Mouse (Mus musculus) neural tube, embryonic 15.5 days (tissue): ENCODE results near the gene Ddo. TPM values are rescaled to one million over a fixed set of nuclear protein-coding genes. Genes with fewer than 3 reads are reported as not detected.

Experiments
- ATAC-seq: fragments of 200-750 bp; cut with Nextera tagmentation; 2 replicates; pipeline ENCODE4 v1.8.0; 2017; ENCODE audit warnings: mild to moderate bottlenecking, moderate TSS enrichment, moderate library complexity; ENCODE audit not compliant: low FRiP score
- H3K27ac ChIP-seq: fragments of 300-500 bp; sonication (generic); replicated peaks from 2 replicates; pipeline ENCODE4 v1.5.1; 2015; ENCODE audit warnings: mild to moderate bottlenecking, inconsistent platforms
- H3K27me3 ChIP-seq: fragments of 300-500 bp; sonication (generic); replicated peaks from 2 replicates; pipeline ENCODE4 v1.6.1; 2015; ENCODE audit warnings: inconsistent platforms
- H3K36me3 ChIP-seq: fragments of 300-500 bp; sonication (generic); 2 replicates; pipeline ENCODE4 v1.6.1; 2015; ENCODE audit warnings: inconsistent platforms
- H3K4me1 ChIP-seq: fragments of 300-500 bp; sonication (generic); 2 replicates; pipeline ENCODE4 v1.6.1; 2015; ENCODE audit warnings: inconsistent platforms
- H3K4me2 ChIP-seq: fragments of 300-500 bp; sonication (generic); 2 replicates; pipeline ENCODE4 v1.6.1; 2015; ENCODE audit warnings: inconsistent platforms, mild to moderate bottlenecking, moderate library complexity
- H3K4me3 ChIP-seq: fragments of 300-500 bp; sonication (generic); replicated peaks from 2 replicates; pipeline ENCODE4 v1.5.1; 2015; ENCODE audit warnings: mild to moderate bottlenecking, inconsistent platforms
- H3K9ac ChIP-seq: fragments of 300-500 bp; sonication (generic); replicated peaks from 2 replicates; pipeline ENCODE4 v1.6.1; 2015; ENCODE audit warnings: mild to moderate bottlenecking, inconsistent platforms
- H3K9me3 ChIP-seq: fragments of 300-500 bp; sonication (generic); replicated peaks from 2 replicates; pipeline ENCODE4 v1.6.1; 2016; ENCODE audit warnings: inconsistent platforms
- WGBS: fragments of 180-500 bp; shearing (Covaris S2); methylation state at CpG from one replicate; pipeline ENCODE4 v1.1.7; 2015; ENCODE audit warnings: mixed read lengths; 5-methylcytosine and 5-hydroxymethylcytosine counted together
- polyA plus RNA-seq: library from polyadenylated mRNA; unstranded; fragments of >200 nt; fragmentation: Nextera tagmentation; extraction: Ambion mirVana; gene quantifications from 2 replicates; pipeline ENCODE4 v1.2.1, GENCODE M21; 2015

Gene Ddo
- polyA plus RNA-seq, 1 experiment from 2014 or later, result 0.70 TPM

DNA sequence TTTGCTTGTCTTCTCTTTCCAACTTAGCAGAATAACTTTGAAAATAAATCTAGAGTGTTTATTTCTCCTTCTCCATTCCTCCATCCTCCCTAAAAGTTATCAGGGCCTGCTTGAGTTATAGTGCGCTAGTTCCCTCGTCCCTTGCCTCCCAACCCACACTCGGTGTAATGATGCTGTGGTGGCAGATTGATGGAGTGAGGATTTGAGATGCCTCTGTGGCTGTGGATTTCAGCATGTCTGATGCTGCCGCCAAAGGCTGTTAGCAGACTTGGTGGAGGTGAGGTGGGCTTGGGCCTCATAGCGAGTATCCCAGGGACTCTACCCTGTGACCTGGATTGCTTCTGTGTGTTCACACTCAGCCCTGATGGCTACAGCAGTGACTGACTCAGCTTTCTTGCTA is 91.1 kb downstream of the Ddo start:
- Histone ChIP-seq H3K4me2 (no peak overlapping the region), H3K9ac (no peak overlapping the region), H3K27me3 (no peaks in the 10 kb centered on the region), H3K9me3 (no peaks in the 10 kb centered on the region), H3K4me3 (no peak overlapping the region), H3K27ac (0 out of 2 replicates have a peak overlapping the region, but pooled peaks have one; percentile 33), H3K4me1 (peaks cover 36% of the 10 kb centered on the region), H3K36me3 (no peaks in the 10 kb centered on the region)
- WGBS, result 56% methylated on average over 5 of the region's 5 CpGs
- ATAC-seq, result no peak

- H3K27ac ChIP-seq, result no peak overlapping the region
- H3K9ac ChIP-seq, result no peak overlapping the region
- H3K27me3 ChIP-seq, result no peaks in the 10 kb centered on the region
- no peak overlapping the region for H3K4me3 ChIP-seq
- no peaks in the 10 kb centered on the region for H3K9me3 ChIP-seq
- peaks cover 40% of the 10 kb centered on the region for H3K4me1 ChIP-seq
- H3K36me3 ChIP-seq, result no peaks in the 10 kb centered on the region
- ATAC-seq, result no peak
- no peak overlapping the region for H3K4me2 ChIP-seq
- WGBS, result 18% methylated on average over 6 of the region's 6 CpGs
These were observed 94.5 kb downstream of the Ddo start for GRCm38 (mm10) chr10:40724342-40724741.

DNA sequence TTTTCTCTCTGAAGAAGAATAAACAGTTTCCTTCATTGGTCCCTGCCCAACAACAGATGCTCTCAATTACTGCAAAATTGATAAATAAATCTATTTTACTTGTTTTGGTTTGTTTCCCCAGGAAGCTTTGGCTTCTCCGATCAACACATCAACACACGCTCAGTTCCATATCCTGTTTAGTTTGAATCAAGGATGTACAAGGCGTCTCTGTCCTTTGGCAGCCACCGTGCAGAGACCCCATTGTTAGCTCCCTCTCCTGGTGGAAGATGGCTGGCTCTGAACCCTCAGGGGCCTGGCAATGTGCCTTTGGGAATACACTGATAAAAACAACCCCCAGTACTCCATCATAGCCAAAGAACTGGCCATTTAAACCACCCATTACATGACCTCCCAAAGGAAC is 95.3 kb downstream of the Ddo start:
- 34% methylated on average over 4 of the region's 4 CpGs for WGBS
- ATAC-seq, result no peak

GRCm38 (mm10) chr10:40725471-40725870 is 95.7 kb downstream of the Ddo start:
- no peaks in the 10 kb centered on the region for H3K36me3 ChIP-seq
- H3K4me1 ChIP-seq, result peaks cover 33% of the 10 kb centered on the region
- H3K27me3 ChIP-seq, result no peaks in the 10 kb centered on the region
- H3K9ac ChIP-seq, result no peak overlapping the region
- H3K9me3 ChIP-seq, result no peaks in the 10 kb centered on the region
- ATAC-seq, result no peak
- WGBS, result 89% methylated on average over 4 of the region's 4 CpGs
- no peak overlapping the region for H3K4me2 ChIP-seq
- H3K27ac ChIP-seq, result no peak overlapping the region
- H3K4me3 ChIP-seq, result no peak overlapping the region

More for the DNA sequence above, 95.3 kb downstream of the Ddo start:
- H3K4me3 ChIP-seq, result no peak overlapping the region
- H3K9me3 ChIP-seq, result no peaks in the 10 kb centered on the region
- no peak overlapping the region for H3K27ac ChIP-seq
- no peaks in the 10 kb centered on the region for H3K27me3 ChIP-seq
- H3K4me2 ChIP-seq, result no peak overlapping the region
- no peaks in the 10 kb centered on the region for H3K36me3 ChIP-seq
- no peak overlapping the region for H3K9ac ChIP-seq
- H3K4me1 ChIP-seq, result peaks cover 35% of the 10 kb centered on the region

- Histone ChIP-seq H3K9ac (no peak overlapping the region), H3K9me3 (no peaks in the 10 kb centered on the region), H3K4me2 (no peak overlapping the region), H3K27ac (peak overlapping the region; percentile 33; the same call in 1 of the 2 replicates), H3K4me3 (no peak overlapping the region), H3K4me1 (peaks cover 25% of the 10 kb centered on the region), H3K36me3 (no peaks in the 10 kb centered on the region), H3K27me3 (no peaks in the 10 kb centered on the region)
- ATAC-seq, result peak; percentile 39; the same call in 1 of the 2 replicates
- WGBS, result 48% methylated on average over 11 of the region's 11 CpGs
These were observed 96.6 kb downstream of the Ddo start for GRCm38 (mm10) chr10:40726288-40726902.

DNA sequence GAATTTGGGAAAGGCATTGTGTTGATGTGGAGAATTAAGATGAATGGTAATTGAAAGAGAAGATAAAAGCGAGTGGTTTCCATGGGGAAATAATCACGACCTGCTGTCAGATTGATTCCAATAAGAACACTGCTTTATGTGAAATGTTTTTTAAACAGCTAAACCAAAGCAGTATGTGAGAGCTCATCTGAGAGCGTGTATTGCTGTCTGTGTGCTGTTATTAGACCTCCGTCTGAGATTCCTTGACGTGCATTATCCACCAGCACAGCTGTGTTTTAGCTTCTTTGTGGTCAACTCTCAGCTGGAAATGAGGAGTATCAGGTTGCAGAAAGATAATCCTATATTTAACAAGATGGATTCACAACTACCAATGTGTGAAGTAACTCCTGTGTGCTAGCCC is 97.2 kb downstream of the Ddo start:
- Histone ChIP-seq H3K27ac (peak overlapping the region; percentile 42; the same call in 1 of the 2 replicates), H3K4me2 (no peak overlapping the region), H3K36me3 (no peaks in the 10 kb centered on the region), H3K9me3 (no peaks in the 10 kb centered on the region), H3K9ac (no peak overlapping the region), H3K4me1 (peaks cover 25% of the 10 kb centered on the region), H3K4me3 (no peak overlapping the region), H3K27me3 (no peaks in the 10 kb centered on the region)
- no peak for ATAC-seq
- 29% methylated on average over 5 of the region's 5 CpGs for WGBS

GRCm38 (mm10) chr10:40730200-40730599 is 100.4 kb downstream of the Ddo start:
- Histone ChIP-seq H3K9me3 (no peaks in the 10 kb centered on the region), H3K27ac (no peak overlapping the region), H3K27me3 (no peaks in the 10 kb centered on the region), H3K4me2 (no peak overlapping the region), H3K9ac (no peak overlapping the region), H3K4me3 (no peak overlapping the region), H3K4me1 (peaks cover 11% of the 10 kb centered on the region), H3K36me3 (no peaks in the 10 kb centered on the region)
- 88% methylated on average over 5 of the region's 5 CpGs for WGBS
- no peak for ATAC-seq

Other genes starting within 250 kb of the Ddo start
- not detected in 2 replicates for gene Slc22a16, start 59.7 kb upstream of the Ddo start, polyA plus RNA-seq
- gene Mettl24, start 53.3 kb downstream of the Ddo start, polyA plus RNA-seq, result 0.84 and 1.2 TPM in 2 replicates